Mouse (Mus musculus): ENCODE measurements around the gene Myo1e.

Myo1e gene

DNA sequence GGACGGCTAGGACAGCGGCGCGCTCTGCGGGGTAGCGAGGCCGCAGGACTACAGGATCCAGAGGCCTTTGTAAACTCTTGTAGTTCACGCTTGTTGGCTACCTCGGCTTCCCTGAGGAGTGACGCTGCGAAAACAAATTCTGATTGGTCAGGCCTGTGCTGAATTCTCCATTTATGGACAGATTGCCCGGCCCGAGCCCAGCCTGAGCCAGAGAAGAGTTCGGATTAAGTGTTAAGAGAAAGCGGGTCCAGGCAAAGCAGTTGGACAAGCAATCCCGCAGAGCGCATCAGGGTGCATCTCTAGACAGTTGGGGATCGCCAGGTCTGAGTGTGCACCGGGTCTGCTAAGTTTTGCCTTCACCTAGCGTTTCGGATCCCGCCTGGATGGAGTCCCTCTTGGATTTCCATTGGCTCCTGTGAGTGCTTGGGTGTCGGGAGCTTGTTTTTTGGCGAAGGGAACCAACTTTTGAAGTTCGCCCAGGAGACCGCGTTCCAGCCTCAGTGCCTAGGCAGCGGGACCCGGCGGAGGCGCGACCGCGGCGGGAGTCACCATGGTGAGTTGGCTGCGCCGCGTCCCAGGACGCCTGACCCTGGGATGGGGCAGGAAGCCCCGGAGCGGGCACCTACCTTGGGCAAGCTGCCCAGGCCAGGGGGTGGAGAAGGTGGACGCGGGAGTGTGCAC, at the start of gene Myo1e:
TSS of gene Myo1e (plus strand) at position 200 of the 681 bp plus-strand sequence.
- peak; percentile 70 to 75 for DNase-seq (ENCODE audit: low spot score in 2 of 2)

DNA sequence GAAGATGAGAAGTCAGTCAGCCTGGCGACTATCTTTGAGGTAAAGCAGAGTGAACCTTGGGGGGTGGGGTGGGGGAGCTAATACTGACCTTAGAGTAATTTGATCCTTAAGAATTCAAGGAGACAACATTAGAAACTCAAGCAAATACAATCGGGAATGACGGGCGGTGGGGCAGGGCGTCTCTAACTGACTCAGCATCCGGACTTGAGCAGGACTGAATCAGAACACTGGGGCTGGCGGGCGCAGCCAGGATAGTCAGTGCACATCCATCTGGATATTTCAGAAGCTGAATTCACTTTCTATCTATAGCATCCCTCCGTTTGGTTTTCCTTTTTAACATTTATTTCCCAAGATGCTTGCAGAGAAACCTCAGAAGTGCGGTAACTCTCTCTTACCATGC, 47.1 kb upstream of the Myo1e start:
- no peak for DNase-seq (ENCODE audit: low spot score in 2 of 2)

DNA sequence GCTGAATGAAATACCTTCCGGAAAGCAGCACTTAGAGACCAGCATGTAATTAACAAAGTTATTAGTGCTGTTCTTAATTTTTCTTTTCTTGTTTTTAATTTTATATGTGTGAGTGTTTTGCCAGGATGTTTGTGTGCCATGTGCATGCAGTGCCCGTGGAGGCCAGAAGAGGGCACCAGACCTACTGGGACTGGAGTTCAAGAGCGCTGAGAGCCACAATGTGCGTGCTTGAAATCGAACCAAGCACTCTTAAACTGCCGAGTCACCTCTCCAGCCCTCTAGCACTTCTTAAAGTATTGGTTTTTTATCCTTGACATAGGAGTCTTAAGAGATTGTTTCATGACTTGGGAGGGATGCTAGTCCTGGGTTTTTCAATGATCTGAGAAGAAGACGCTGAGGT, 38.2 kb upstream of the Myo1e start:
- DNase-seq (ENCODE audit: low spot score in 2 of 2) = no peak

DNA sequence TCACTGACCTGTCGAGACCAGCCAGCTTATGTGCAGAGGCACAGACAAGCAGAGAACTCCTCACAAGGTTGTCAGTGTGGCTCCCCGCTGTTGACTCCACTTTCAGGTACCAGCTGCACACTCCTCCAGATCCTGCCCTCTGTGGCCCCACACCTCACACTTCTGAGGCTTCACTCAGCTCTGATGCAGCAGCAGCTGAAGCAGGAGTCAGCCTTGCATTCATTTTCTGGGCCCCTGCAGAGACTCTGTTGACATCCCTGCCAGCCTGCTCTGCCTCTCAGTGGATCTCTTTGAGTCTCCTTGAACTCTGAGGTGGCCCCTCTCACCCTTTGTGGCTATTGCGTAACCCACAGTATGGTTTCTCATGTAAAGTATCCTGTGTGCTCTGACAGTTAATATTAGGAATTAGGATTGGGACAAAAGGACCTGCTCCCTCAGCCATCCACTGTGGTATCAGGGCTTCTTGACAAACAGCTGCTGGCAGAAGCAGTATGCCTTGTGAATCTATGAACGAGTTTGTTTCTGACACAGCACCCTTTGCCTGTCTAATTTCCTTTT, 32.8 kb upstream of the Myo1e start:
- DNase-seq (ENCODE audit: low spot score in 2 of 2) = no peak

DNA sequence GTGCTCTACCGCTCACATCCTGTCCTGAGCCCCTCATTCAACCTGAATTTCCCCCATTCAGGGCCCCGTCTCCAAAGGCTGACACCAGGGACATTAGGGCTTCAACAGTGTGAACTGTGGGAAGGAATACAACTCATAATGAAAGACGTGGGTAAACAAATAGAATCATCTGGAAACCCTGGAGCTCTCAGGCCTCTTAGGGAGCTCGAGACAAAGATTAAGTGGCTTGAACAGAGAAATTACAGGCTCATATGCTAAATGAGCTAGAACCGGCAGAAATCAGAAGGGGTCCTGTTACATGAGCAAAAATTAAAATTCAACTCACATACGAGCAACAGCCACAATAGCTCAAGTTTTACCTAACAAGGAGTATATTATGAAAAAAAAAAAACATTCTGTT, 32.3 kb upstream of the Myo1e start:
- no peak for DNase-seq (ENCODE audit: low spot score in 2 of 2)

DNA sequence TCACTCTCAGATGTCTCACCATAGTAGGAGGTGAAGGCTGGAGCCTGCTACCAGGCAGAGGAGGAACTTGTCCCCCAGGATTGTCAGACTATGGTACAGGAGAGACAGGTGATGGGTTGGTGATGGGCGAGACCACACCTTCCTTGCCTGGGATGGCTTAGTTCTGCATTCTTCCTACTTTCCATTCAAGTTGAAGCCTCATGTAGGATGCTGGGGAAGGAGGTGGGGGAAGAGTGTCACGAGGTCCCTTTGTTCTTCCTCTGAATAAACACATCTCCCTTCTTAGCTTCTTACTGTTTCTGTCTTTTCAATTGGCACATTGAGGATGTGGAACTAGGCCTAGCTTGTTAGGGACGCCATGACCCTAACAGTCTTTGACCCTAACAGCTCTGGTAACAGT, 30.9 kb upstream of the Myo1e start:
- no peak for DNase-seq (ENCODE audit: low spot score in 2 of 2)

DNA sequence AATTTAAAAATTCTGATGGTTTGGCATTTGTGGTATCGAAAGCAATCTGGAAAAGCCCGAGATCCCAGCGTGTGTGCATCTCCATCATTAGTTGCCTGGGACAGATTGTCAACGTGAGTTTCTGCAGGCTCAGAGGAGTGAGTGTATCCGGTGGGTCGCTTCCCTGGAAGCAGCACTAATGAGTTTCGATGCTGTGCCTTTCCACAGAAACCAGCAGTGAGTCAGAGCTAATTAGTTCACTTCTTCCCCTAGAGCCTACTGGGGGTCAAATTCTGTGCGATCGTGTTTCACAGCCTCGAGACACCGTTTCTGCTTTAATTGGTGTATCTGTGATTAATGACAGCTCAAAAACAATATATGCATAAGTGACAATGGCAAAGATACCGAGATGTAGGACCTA, 25.4 kb upstream of the Myo1e start:
- DNase-seq (ENCODE audit: low spot score in 2 of 2) = no peak

DNA sequence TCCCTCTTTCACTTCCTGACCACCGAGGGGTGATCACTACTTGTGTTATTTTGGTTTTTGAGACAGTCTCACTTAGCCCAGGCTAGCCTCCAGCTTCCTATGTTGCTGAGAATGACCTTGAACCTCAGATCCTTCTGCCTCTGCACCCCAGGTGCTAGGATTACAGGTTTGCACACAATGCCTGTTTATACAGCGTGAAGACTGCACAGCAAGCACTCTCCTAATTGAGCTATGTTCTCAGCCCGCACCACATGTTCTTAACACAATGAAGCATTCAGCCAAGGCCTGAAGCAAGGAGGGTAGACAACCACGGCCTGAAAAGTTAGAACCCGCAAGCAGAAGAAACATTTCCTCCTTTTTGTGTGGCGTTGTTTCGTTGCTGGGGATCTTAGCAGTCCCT, 24.5 kb upstream of the Myo1e start:
- no peak for DNase-seq (ENCODE audit: low spot score in 2 of 2)

DNA sequence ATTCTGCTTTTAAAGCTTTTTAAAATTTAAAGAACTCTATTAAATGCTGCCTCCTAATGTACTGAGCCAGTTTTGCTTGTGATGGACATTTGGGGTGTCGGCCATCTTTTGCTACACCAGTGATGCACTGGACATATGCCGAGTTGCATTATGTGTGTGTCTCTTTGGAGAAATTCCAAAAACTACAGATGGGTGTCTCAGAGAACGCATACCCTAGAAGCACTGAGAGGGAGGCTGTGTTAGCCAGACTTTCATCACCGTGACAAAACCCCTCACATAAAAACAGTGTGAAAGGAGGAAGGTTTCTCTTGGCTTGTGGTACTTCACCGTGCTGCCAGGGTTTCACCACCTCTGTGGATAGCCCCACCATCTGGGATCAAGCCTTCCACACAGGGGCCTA, 14.8 kb upstream of the Myo1e start:
- no peak for DNase-seq (ENCODE audit: low spot score in 2 of 2)

DNA sequence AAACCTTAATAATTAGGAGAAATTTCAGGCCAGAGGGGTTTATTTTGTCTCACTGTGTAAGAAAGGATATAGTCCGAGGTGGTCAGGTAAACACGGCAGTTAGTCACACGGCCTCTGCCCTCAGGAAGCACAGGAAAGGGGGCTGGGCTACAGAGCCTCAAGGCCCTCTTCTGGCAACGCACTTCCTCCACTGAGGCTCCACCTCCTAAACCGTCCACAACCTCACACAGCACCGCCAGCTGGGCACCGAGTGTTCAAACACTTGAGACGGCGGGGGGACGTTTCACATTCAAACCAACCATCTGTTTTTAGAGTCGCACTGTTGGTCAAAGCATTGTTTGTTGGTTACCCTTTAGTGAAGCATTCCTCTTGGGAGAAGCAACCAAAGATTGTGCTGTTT, 12.5 kb upstream of the Myo1e start:
- DNase-seq (ENCODE audit: low spot score in 2 of 2) = no peak

DNA sequence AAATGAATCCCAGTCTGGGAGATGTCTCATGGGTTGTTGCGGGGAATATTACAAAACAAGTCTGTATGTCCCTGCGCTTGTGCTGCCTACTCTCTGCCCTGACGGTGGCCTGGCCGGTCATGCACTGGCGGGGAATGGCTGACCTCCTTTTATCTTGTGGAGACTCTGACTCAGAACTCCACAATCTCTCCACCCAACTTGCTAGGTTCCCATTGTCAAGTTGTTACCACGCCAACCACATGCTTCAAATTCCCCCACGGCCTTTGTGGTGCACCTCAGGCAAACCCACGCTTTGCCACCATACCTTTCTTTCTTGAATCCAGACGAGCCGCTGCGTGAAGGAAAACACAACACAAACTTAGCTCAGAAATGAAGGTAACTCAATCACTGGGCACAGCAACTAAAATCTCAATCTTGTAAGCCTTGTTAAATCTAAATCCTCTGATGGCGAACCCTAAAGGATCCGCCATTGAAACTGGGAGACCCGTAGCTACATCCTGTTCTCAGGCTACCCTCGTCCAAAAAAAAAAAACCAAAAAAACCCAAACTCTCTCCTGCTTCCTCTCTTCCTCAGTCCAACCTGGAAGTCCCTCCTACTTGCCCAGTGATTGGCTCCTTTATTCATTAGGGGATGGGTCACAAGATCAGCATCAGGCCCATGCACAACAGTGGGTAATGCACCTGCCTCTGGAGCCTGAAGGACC, 10.0 kb upstream of the Myo1e start:
- no peak for DNase-seq (ENCODE audit: low spot score in 2 of 2)

DNA sequence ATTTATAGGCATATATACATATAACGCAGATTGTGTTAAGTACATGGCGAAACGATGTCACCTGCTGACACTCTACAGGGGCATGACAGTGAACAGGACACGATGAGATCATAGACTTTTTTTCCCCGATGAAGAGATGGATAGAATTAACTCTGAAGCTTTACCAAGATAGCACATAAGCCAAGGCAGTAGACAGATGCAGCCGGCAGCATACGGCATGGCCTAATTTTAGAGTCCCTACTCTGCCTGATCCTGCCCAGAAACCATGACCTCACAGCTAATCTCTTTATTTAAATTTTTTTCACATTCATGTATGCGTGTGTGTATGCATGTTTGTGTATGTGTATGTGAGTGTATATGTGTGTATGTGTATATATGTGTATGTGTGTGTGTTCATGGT, 9.2 kb upstream of the Myo1e start:
- no peak for DNase-seq (ENCODE audit: low spot score in 2 of 2)

DNA sequence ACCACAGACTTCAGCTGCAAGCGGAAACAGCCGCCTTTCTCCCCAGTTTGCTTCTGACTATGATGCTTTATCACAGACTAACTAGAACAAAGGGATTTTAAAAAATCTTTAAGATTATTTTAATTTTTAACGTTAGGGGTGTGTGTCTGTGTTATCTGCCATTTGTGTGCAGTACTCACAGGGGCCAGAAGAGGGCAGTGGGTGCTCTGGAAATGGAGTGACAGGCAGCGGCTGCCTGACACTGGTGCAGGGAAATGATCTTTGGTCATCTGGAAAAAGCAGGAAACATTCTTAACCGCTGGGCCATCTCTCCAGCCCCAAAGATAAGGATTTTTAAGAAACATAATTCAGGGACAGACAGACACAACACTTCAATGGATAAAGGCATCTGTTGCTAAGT, 4.4 kb upstream of the Myo1e start:
- DNase-seq (ENCODE audit: low spot score in 2 of 2) = peak; percentile 51 to 81

DNA sequence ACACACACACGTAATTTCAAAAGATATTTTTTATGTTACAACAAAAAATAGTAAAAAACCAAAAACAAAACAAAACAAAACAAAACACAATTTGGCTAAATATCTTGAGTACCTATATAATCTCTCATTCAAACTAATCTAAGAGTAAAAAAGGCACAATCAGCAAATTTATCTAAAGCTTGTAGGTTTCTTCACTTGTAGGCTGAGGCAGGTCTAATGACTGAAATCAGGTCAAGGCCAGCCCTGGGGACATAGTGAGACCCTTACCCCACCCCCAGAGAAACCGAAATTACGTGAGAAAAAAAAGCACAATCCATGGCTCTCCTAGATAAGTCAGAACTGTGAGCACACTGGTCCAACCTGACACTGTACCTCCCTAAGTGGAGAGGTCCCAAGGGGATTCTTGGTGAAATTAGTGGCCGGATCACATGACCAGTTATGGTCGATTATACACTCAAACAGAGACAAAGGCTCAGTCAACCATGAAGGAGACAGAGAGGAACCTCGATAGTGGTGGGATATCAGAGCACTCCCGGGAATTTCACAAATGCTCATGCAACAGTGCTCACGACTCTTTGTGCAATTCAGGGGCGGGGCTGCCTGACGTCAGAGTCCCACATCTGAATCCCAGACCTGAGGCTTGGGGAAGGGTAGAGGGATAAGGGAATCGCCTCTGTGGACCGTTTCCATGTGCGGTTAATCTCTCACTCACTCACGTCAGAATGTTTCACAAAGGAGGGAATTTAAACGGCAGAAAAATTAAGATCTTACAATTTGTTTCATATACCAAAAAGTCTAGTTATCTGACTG, 3.7 kb upstream of the Myo1e start:
- DNase-seq (ENCODE audit: low spot score in 2 of 2) = no peak

DNA sequence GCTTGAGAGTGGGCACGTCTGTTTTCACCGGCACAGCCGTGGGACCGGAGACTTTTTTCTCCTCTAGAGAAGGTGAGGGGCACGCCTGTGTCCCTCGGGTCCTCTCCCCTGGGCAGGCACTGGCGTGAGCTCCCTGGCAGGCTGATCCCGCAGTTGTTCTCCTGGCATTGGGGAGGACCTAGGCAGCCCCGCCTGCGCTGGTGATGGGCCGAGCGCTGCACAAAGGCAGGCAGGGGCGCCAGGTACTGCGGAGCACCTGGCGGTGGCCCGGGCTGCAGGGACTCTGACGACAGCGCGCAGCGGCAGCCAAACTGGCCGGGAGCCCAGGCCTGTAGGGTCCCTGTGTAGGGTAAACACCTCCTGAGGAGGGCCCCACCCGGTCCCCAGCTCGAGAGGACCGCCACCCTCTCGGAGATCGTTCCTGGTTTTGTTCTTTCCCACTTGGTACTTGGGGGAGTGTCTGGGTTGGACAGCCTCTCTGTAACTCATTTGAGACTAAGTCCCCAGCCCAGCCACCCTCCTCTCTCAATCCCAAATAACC, 901 bp downstream of the Myo1e start:
- DNase-seq (ENCODE audit: low spot score in 2 of 2) = peak in 1 of 2 experiments; percentile 65

DNA sequence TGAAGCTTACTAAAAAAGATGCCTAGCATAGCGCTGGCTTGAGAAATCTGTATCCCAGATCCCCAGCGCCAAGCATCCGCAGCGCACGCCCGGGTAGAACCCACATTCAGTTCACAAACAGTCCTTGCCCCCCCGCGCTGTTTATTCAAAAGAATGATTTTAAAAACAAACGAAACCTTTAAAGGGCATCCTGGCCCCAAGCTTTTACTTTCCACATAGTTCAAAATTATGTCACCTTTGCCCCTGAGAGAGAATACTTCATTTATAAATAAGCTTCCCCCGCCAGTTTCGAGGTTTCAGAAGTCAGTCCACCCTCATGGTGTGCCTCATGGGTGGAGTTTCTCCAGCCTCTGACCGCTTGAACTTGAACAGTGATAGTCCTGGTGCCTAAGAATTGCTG, 1.6 kb downstream of the Myo1e start:
- DNase-seq (ENCODE audit: low spot score in 2 of 2) = no peak

DNA sequence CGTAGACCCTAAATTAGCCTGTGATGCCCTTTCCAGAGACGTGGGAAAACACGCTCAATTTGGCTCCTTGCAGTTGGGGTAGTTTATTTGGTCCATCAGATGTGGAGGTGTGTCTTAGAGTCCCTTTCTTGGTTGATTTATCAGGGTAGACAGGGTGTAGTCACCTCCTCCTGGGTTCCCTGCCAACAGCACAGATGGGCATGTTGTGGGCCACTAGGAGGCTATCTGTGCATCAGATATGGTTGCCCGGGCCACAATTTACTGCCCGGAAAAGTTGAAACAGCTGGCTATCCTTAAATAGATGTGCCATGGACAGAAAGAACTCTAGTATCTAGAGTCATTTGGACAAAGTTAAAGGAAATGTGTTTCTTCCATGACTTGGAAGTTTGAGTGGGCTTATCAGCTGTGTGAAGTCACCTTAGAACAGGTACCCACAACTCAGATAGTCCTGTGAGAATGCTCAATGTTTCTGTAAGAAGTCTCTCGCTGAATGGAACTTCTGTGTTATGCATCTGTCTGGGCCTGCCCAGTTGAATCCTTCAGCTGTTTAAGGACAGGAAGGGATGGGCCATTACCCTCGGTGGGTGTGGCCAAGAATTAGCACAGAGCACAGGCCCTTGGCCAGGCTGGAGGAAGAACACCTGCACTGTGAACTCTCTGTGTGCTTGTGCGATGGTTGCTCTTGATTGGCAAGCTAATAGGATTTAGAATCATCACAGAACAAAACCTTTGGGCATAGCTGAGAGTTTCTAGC, 2.3 kb downstream of the Myo1e start:
- peak; percentile 61 to 71 for DNase-seq (ENCODE audit: low spot score in 2 of 2)

DNA sequence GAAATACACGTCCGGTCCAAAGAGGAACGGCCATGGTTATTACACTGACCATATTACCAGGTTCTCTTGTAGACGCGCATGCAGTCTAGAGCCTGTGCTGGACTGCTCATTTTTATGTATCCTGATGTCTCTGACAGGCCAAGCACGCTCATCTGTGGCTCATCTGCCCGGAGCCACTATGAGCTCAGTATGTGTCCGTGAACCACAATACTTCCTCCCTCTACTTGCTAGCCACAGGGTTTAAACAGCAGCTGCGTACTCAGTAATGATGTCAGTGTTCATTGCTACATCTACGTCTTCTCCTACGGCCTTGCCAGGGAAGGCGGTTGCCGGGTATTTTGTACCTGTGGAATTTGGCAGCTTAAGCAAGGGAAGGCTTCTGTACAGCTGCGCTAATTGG, 4.5 kb downstream of the Myo1e start:
- DNase-seq (ENCODE audit: low spot score in 2 of 2) = no peak

DNA sequence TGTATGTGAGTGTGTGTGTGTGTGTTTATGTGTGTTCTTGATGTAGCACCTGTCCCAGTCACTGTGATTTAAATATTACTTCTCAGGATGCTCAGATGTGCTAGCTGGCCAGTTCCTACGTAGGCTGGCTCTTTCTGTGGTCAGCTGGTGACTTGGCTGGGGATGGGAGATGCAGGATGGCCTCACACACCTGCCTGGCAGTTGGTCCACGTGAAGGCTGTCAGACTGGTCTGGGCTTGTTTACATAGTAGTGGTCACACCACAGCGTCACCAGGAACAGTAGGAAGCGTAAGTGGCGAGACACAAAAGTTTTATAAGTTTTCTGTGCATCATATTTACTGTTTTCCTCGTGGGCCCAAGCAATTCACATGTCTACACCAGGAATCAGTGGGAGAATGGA, 9.4 kb downstream of the Myo1e start:
- DNase-seq (ENCODE audit: low spot score in 2 of 2) = no peak

DNA sequence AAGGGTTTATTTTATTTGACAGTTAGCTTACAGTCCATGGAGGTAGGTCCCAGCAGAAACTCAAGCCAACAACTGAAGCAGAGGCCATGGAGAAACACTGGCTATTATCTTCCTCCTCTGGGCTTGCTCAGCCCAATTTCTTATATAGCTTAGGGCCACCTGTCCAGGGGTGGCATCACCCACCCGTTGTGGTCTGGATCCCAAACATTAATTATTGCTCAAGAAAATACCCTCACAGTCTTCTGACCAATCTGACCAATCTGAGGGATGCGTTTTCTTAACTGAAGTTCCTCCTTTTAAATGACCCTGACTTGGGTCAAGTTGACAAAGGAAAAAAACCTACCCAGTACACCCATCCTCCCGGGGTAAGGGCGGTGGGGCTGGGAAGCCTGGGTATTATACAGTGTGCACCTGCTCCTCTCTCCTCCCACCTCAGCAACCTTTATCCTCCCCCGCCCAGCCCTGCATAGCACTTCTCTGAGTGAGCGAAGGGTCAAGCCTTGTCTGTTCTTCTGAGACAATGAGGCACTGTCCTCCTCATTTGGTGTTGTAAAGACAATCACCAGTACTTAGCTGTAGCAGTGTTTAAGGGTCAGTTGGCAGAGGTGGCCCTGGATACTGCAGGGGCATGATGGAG, 12.3 kb downstream of the Myo1e start:
- DNase-seq (ENCODE audit: low spot score in 2 of 2) = no peak

Measured in spleen, postnatal 4 days (tissue).